Mouse (Mus musculus) embryonic fibroblast, embryonic 13.5 days (primary cell): ENCODE measurements at regions not wholly inside any gene's neighbourhood (a gene's known extent, or its start where the extent isn't known, plus 50 kb on each side); places are given as distances from the start of the nearest gene placed in this dataset.

Source experiments
- CTCF ChIP-seq: IDR thresholded peaks from 2 replicates; pipeline ENCODE4 v1.5.1; 2011; ENCODE audit warnings: mild to moderate bottlenecking, control low read depth, low read length, moderate library complexity, borderline replicate concordance; ENCODE audit not compliant: insufficient read depth
- POLR2A ChIP-seq: IDR thresholded peaks from 2 replicates; pipeline ENCODE4 v1.6.1; 2011; ENCODE audit warnings: low read depth, mild to moderate bottlenecking, control low read depth, low read length, moderate library complexity

DNA sequence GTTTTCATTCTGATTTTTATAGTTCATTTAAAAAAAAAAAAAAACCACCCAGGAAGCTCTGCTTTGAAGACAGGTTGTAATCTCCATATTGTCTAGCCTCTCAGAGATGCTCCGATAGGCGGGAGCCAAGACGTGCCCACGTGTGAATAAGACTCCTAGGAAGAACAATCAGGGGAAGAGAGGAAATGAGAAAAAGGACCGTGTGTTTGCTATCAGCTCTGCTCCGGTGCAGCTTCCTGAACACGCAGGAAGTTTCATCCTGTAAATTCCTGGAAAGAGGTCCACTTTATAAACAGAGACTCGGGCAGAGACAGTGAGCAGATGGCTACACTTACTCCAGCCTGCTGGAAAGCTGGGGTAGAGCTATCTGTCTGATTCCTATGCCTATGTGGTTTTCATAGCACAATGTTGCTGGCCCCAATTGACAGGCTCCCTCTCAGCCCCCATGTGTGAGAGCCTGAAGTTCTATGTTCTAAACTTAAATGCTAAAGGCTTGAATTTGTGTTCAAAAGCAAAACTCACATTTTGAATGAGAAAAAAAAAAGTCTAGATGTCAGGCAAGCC, 111.6 kb downstream of the Lrrc30 start:
- no peak for TF ChIP-seq CTCF
- no peak for TF ChIP-seq POLR2A
